Mouse (Mus musculus) erythroblast, embryonic 14.5 days (primary cell): ENCODE results near the gene Olfml2a.
"Not testable (repeated sequence)": the region's sequence is repeated elsewhere in the genome, so short reads cannot be mapped to it uniquely, and the experiment has no call there.

Source experiments
- GATA1 ChIP-seq: IDR thresholded peaks from 2 replicates; pipeline ENCODE4 v1.6.1; 2012; ENCODE audit warnings: low read length, inconsistent platforms, mixed read lengths
- TAL1 ChIP-seq: IDR thresholded peaks from 3 replicates; pipeline ENCODE4 v1.6.1; 2012; ENCODE audit warnings: low read length, inconsistent platforms, mixed read lengths

GRCm38 (mm10) chr2:39010144-39010543 is 78.4 kb downstream of the Olfml2a start:
- TF ChIP-seq GATA1, TAL1: not testable (repeated sequence)
